ENCODE assay signal across 24 mouse cellular contexts in the genomic region with DNA sequence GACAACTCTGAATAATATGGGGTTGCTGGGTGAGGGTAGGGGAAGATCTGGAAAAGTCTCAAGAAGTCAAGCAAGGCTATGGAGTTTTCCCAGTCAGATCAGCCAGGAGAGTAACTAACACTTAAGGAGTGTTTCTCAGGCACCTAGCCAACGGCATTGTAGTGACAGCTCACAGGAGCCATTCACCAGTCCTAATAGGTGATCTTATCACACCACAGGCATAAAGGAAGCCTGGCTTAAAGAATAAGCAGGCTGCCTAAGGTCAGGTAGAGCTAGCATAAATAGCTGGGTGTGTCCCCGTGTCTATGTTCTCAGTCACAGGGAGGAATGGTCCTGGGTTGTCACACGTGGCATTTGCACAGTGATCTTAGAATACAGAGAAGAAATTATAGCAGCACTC. TPM values are rescaled to one million over a fixed set of nuclear protein-coding genes. Genes with fewer than 3 reads are reported as not detected.
DNase-seq lines count a peak whose midpoint lies in the region; TF ChIP-seq lines count a peak whose summit lies in the region.
"Had no signal": no experiment of that assay in that cellular context is flagged by ENCODE, and none has a peak within 500 bp of the region (broad histone marks: within the 10 kb centered on the region; RNA-seq: fewer than 3 reads in every experiment).

No protein-coding gene starts in this region.

- no peak overlapping the region for H3K4me3 ChIP-seq in small intestine, adult 2 months (ENCODE audit: low read depth, low read length)
- no peak overlapping the region for H3K4me3 ChIP-seq in heart, adult 2 months

- no peaks in the 10 kb centered on the region; the same call in 1 of the 2 replicates for H3K79me2 ChIP-seq in heart, adult 2 months (replicated peaks; ENCODE audit: control insufficient read depth, insufficient read depth, low read length)

- no peaks in the 10 kb centered on the region for H3K27me3 ChIP-seq in small intestine, adult 2 months (ENCODE audit: control insufficient read depth, insufficient read depth, low read length)
- H3K27me3 ChIP-seq in heart, adult 2 months (ENCODE audit: control insufficient read depth, insufficient read depth, low read length) = no peaks in the 10 kb centered on the region
- H3K27me3 ChIP-seq: forebrain, embryonic 13.5 days; heart, embryonic 13.5 days; hindbrain, embryonic 15.5 days; midbrain, embryonic 15.5 days; neural tube, embryonic 13.5 days had no signal

- TF ChIP-seq EP300 in heart, adult 2 months (IDR thresholded peaks at IDR 0.05; ENCODE audit: insufficient read depth, low read depth, low read length) = no peak

- intact Hi-C loops in heart, adult 2 months (cut with DNase I) = loop anchor here (2.0 kb wide), 1 partner anchor 70 kb away; no protein-coding TSS in a partner anchor

- peak; percentile 29 for DNase-seq in lung, postnatal 36 days
- no peak for DNase-seq in lung, postnatal 25 days (ENCODE audit: low spot score)
- DNase-seq in gonadal fat pad, adult 2 months (ENCODE audit: low read depth) = peak; percentile 26
- no peak for DNase-seq in adrenal gland, adult 8-10 months
- DNase-seq in heart, adult 2 months = no peak
- no peak for DNase-seq in right cerebral cortex, postnatal 14 days
- DNase-seq: adrenal gland, postnatal 10 days; cerebellum, adult 8-10 months; cerebellum, postnatal 36 days; gastrocnemius, postnatal 14 days; heart, adult 18-20 months; heart, postnatal 10 days; kidney, adult 8-10 months; kidney, postnatal 4 days; layer of hippocampus, postnatal 36 days; left cerebral cortex, postnatal 4 days; lung, adult 18-20 months had no signal

- no peak for TF ChIP-seq POLR2A in small intestine, adult 2 months (IDR thresholded peaks at IDR 0.05; ENCODE audit: low read depth, low read length)
- TF ChIP-seq POLR2A in heart, adult 2 months (IDR thresholded peaks at IDR 0.05; ENCODE audit: insufficient read depth, low read depth, low read length) = no peak

- H3K9ac ChIP-seq in heart, adult 2 months (ENCODE audit: low read depth, low read length) = no peak overlapping the region
- H3K9ac ChIP-seq: hindbrain, embryonic 15.5 days; midbrain, embryonic 15.5 days had no signal

- H3K36me3 ChIP-seq in small intestine, adult 2 months (ENCODE audit: control insufficient read depth, insufficient read depth, low read length) = peaks cover 15% of the 10 kb centered on the region
- H3K36me3 ChIP-seq in heart, adult 2 months (ENCODE audit: control insufficient read depth, insufficient read depth, low read length) = no peaks in the 10 kb centered on the region

- H3K4me1 ChIP-seq in small intestine, adult 2 months (ENCODE audit: control insufficient read depth, insufficient read depth, insufficient read length, low read length) = peaks cover 3% of the 10 kb centered on the region; the same call in 1 of the 2 replicates
- no peaks in the 10 kb centered on the region; the same call in 1 of the 2 replicates for H3K4me1 ChIP-seq in heart, adult 2 months (ENCODE audit: control insufficient read depth, insufficient read depth, low read length)

- H3K27ac ChIP-seq in small intestine, adult 2 months (ENCODE audit: insufficient read depth, low read depth, low read length) = peak overlapping the region; percentile 89
- no peak overlapping the region for H3K27ac ChIP-seq in heart, adult 2 months
- H3K27ac ChIP-seq: forebrain, embryonic 13.5 days; heart, embryonic 13.5 days; hindbrain, embryonic 15.5 days; kidney, postnatal 0 days; midbrain, embryonic 15.5 days; neural tube, embryonic 13.5 days had no signal

- TF ChIP-seq CTCF in small intestine, adult 2 months (IDR thresholded peaks at IDR 0.05; ENCODE audit: extremely low read depth, insufficient read length, insufficient replicate concordance, low read depth, low read length) = no peak
- no peak for TF ChIP-seq CTCF in heart, adult 2 months (IDR thresholded peaks at IDR 0.05)

- WGBS in small intestine, adult 2 months = 22% methylated on average over 3 of the region's 3 CpGs
- 64% methylated on average over 3 of the region's 3 CpGs for WGBS in heart, adult 2 months

RNA-seq across cellular contexts. Expression of a gene that starts 1.2 kb away (rescaled TPM):
- polyA plus RNA-seq in gonadal fat pad, adult 2 months (2012; rRNA removed) = 13.4 and 16.4 TPM in 2 replicates
- 17.9 and 21.7 TPM in 2 replicates for polyA plus RNA-seq in small intestine, adult 2 months (2012; rRNA removed)
- 10 to 100 TPM; 11.1 to 19.0 (median 15.8) TPM for total RNA-seq in adrenal gland, adult 8-10 months (2022)
- total RNA-seq in heart, adult 2 months (2021) = 1 to 10 TPM; 4.5 to 4.6 TPM
- 6.2 and 8.8 TPM in 2 replicates for polyA plus RNA-seq in heart, adult 2 months (2012; rRNA removed)

RNA-seq across cellular contexts. Expression of a gene that starts 18.7 kb away (rescaled TPM):
- 189 and 209 TPM in 2 replicates for polyA plus RNA-seq in gonadal fat pad, adult 2 months (2012; rRNA removed)
- polyA plus RNA-seq in small intestine, adult 2 months (2012; rRNA removed) = 3.6 and 5.9 TPM in 2 replicates
- 10 to 100 TPM; 19.1 to 41.1 (median 27.7) TPM for total RNA-seq in adrenal gland, adult 8-10 months (2022)
- total RNA-seq in heart, adult 2 months (2021) = 10 to 100 TPM; 20.2 to 22.0 TPM
- polyA plus RNA-seq in heart, adult 2 months (2012; rRNA removed) = 25.9 and 34.8 TPM in 2 replicates

RNA-seq across cellular contexts. Expression of a gene that starts 54.5 kb away (rescaled TPM):
- 32.8 and 38.6 TPM in 2 replicates for polyA plus RNA-seq in gonadal fat pad, adult 2 months (2012; rRNA removed)
- polyA plus RNA-seq in small intestine, adult 2 months (2012; rRNA removed) = 9.1 and 14.4 TPM in 2 replicates
- 10 to 100 TPM; 68.4 to 87.8 (median 77.1) TPM for total RNA-seq in adrenal gland, adult 8-10 months (2022)
- 10 to 100 TPM; 38.3 to 39.7 TPM for total RNA-seq in heart, adult 2 months (2021)
- polyA plus RNA-seq in heart, adult 2 months (2012; rRNA removed) = 19.2 and 34.3 TPM in 2 replicates

RNA-seq across cellular contexts. Expression of a gene that starts 54.7 kb away (rescaled TPM):
- polyA plus RNA-seq in gonadal fat pad, adult 2 months (2012; rRNA removed) = 53.0 and 53.5 TPM in 2 replicates
- polyA plus RNA-seq in small intestine, adult 2 months (2012; rRNA removed) = 13.5 and 21.6 TPM in 2 replicates
- 100 to 1,000 TPM in 1 of 4 experiments, 10 to 100 TPM in 3; 76.3 to 100 (median 88.2) TPM for total RNA-seq in adrenal gland, adult 8-10 months (2022)
- total RNA-seq in heart, adult 2 months (2021) = 10 to 100 TPM; 66.2 to 74.1 TPM
- 34.8 and 51.5 TPM in 2 replicates for polyA plus RNA-seq in heart, adult 2 months (2012; rRNA removed)

Comparison
In these comparisons a context has a peak if more than half of its experiments do, and no peak if none do; other contexts are left out.
1. DNase-seq: peak in lung, postnatal 36 days (single experiment) and gonadal fat pad, adult 2 months (single experiment); none in lung, postnatal 25 days (single experiment), adrenal gland, adult 8-10 months (single experiment), heart, adult 2 months (0 of 2) and right cerebral cortex, postnatal 14 days (single experiment).